ENCODE assay signal across 8 mouse cellular contexts in genomic region chr5:110447720-110448435, GRCm38 (mm10). TPM values are rescaled to one million over a fixed set of nuclear protein-coding genes. Genes with fewer than 3 reads are reported as not detected.
DNase-seq lines count a peak whose midpoint lies in the region; ATAC-seq and TF ChIP-seq lines count a peak whose summit lies in the region.

No protein-coding gene starts in this region.

- H3K4me3 ChIP-seq in bone marrow macrophage, adult 2 months (ENCODE audit: insufficient read depth, low read length) = peak overlapping the region; percentile 93
- peak overlapping the region; percentile 99 for H3K4me3 ChIP-seq in erythroblast, embryonic 14.5 days (replicated peaks)
- peak overlapping the region; percentile 84 for H3K4me3 ChIP-seq in liver, postnatal 0 days (ENCODE audit: low read depth, low read length)
- H3K4me3 ChIP-seq in olfactory bulb, adult 2 months (ENCODE audit: insufficient read depth, low read depth, low read length) = peak overlapping the region; percentile 97

- H3K9me3 ChIP-seq in erythroblast, embryonic 14.5 days (ENCODE audit: control insufficient read depth, low read length) = no peaks in the 10 kb centered on the region
- no peaks in the 10 kb centered on the region for H3K9me3 ChIP-seq in liver, postnatal 0 days (ENCODE audit: low read length)

- TF ChIP-seq CTCF in bone marrow macrophage, adult 2 months (IDR thresholded peaks at IDR 0.05; ENCODE audit: low read depth, low read length) = no peak
- no peak for TF ChIP-seq CTCF in liver, postnatal 0 days (IDR thresholded peaks at IDR 0.05; ENCODE audit: low read depth)
- TF ChIP-seq CTCF in olfactory bulb, adult 2 months (IDR thresholded peaks at IDR 0.05; ENCODE audit: insufficient read depth, low read depth, low read length) = no peak

- no peak for TF ChIP-seq POLR2A in bone marrow macrophage, adult 2 months (IDR thresholded peaks at IDR 0.05; ENCODE audit: borderline replicate concordance, low read depth, low read length)
- TF ChIP-seq POLR2A in olfactory bulb, adult 2 months (IDR thresholded peaks at IDR 0.05; ENCODE audit: insufficient read depth, low read depth, low read length) = no peak

- peaks cover 24% of the 10 kb centered on the region for H3K4me1 ChIP-seq in bone marrow macrophage, adult 2 months (ENCODE audit: control insufficient read depth, insufficient read depth, low read length)
- peaks cover 53% of the 10 kb centered on the region for H3K4me1 ChIP-seq in erythroblast, embryonic 14.5 days (ENCODE audit: control insufficient read depth)
- H3K4me1 ChIP-seq in liver, postnatal 0 days (ENCODE audit: insufficient read depth) = peaks cover 30% of the 10 kb centered on the region
- peaks cover 26% of the 10 kb centered on the region for H3K4me1 ChIP-seq in olfactory bulb, adult 2 months (ENCODE audit: control insufficient read depth, insufficient read depth, low read length)

- H3K4me2 ChIP-seq in liver, postnatal 0 days (ENCODE audit: low read depth, low read length) = peak overlapping the region; percentile 90

- TF ChIP-seq EP300 in liver, postnatal 0 days (IDR thresholded peaks at IDR 0.05; ENCODE audit: low read depth) = no peak

- ATAC-seq in liver, postnatal 0 days = peak; percentile 26
- no peak for ATAC-seq in monocyte, adult 5-6 weeks (replicated peaks; ENCODE audit: insufficient number of reproducible peaks, low FRiP score, low TSS enrichment, poor library complexity, severe bottlenecking)

- peak overlapping the region; percentile 98 for H3K9ac ChIP-seq in liver, postnatal 0 days (replicated peaks)

- DNase-seq in kidney, adult 11 months = peak; percentile 36
- DNase-seq in kidney, postnatal 14 days = no peak
- peak; percentile 66 for DNase-seq in induced T-regulatory cell, adult 2 months (ENCODE audit: low read depth)
- DNase-seq in liver, postnatal 0 days = peak; percentile 56

- H3K27ac ChIP-seq in bone marrow macrophage, adult 2 months (ENCODE audit: insufficient read depth, low read depth, low read length) = no peak overlapping the region; the same call in 1 of the 2 replicates
- peak overlapping the region; percentile 99 for H3K27ac ChIP-seq in liver, postnatal 0 days (ENCODE audit: low read depth)
- H3K27ac ChIP-seq in olfactory bulb, adult 2 months (ENCODE audit: insufficient read depth, low read depth, low read length) = peak overlapping the region; percentile 33; the same call in 1 of the 2 replicates

- H3K27me3 ChIP-seq in erythroblast, embryonic 14.5 days (ENCODE audit: control insufficient read depth) = peaks cover 2% of the 10 kb centered on the region; the same call in 1 of the 2 replicates
- H3K27me3 ChIP-seq in liver, postnatal 0 days (ENCODE audit: insufficient read depth, low read length) = no peaks in the 10 kb centered on the region

- peaks cover 25% of the 10 kb centered on the region for H3K36me3 ChIP-seq in erythroblast, embryonic 14.5 days (ENCODE audit: control insufficient read depth)
- H3K36me3 ChIP-seq in liver, postnatal 0 days (replicated peaks; ENCODE audit: insufficient read depth, low read length) = no peaks in the 10 kb centered on the region

- WGBS in liver, postnatal 0 days (ENCODE audit: insufficient replicate concordance) = 3% methylated on average over 90 of the region's 98 CpGs
- WGBS in olfactory bulb, adult 2 months = under 1% methylated on average over 98 of the region's 98 CpGs

RNA-seq across cellular contexts. Expression of gene Fbrsl1, which starts 0.4 kb away (rescaled TPM):
- polyA plus RNA-seq in bone marrow macrophage, adult 2 months (2012; ENCODE audit: insufficient read depth, insufficient read length, missing spikeins) = 29.4 and 35.7 TPM in 2 replicates
- 10.6 and 11.5 TPM in 2 replicates for polyA plus RNA-seq in erythroblast, embryonic 14.5 days (2012)
- 3.5 and 3.9 TPM in 2 replicates for polyA plus RNA-seq in liver, postnatal 0 days (2015; fragmentation: Nextera tagmentation; extraction: Ambion mirVana)
- not detected in 2 replicates for polyA plus RNA-seq in olfactory bulb, adult 2 months (2012; ENCODE audit: insufficient read depth, insufficient read length, low replicate concordance, missing spikeins)
- 18.6 to 30.8 TPM (median 22.1 TPM) in 3 replicates for total RNA-seq in monocyte, adult 5-6 weeks (2017)
